Mouse (Mus musculus) urinary bladder, postnatal 25 days (tissue): ENCODE results near the gene Mical3.

ENCODE experiments used
- DNase-seq: peaks from one replicate; pipeline ENCODE4 v3.0.0; 2022; ENCODE audit warnings: low spot score

Mical3 gene

DNA sequence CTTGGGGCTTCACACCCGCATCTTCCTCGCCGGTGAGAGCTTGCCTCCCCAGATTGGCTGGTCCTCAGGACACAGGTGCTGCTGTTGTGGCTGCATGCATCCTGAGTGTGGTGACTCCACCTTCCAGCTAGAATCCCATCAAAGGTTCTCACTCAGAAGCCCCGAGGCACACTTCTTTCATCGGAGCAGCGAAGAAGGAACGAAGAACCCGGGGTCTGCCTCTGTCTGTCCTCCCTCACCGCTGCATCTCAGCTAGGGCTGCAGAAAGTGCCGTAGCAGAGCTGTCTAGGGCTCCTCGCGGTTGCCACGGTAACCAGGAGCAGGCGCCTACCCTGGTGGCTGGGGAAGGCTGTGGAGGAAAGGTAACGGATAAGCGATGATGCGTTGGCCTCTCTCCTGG is at the start of gene Mical3:
Mical3 (minus strand) TSS at position 227 of the 400 bp plus-strand sequence.
- no peak for DNase-seq

- no peak for DNase-seq
Observed at GRCm38 (mm10) chr6:121179846-121180245, 49.0 kb upstream of the Mical3 start.

- peak; percentile 54 for DNase-seq
Observed at GRCm38 (mm10) chr6:121178700-121179358, 48.0 kb upstream of the Mical3 start.

DNA sequence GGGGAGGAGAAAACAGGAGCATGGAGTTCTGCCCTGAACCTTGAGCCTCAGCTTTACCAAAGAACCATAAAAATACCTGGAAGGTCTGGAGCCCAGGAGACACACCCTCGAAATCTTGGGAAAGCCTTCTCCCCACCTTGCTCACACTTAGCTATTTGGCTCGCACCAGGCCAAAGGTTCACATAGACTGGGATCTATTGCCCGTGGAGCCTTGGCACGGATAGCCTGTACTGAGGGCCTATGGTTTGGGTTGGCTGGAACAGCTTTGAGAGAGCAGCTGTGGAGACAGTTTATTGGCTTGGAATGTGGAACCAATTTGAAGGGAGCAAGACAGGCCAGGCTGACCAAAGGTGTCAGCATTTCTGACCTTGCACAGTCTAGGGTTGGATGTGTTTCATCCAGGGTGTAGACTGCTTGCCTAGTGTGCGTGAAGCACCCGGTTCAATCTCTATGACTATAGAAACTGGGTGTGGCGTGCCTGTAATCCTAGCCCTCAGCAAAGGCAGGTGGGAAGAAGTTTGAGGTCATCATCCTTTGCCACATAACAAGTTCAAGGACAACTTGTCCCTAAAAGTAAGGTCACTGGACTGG is 46.4 kb upstream of the Mical3 start:
- DNase-seq, result no peak

DNA sequence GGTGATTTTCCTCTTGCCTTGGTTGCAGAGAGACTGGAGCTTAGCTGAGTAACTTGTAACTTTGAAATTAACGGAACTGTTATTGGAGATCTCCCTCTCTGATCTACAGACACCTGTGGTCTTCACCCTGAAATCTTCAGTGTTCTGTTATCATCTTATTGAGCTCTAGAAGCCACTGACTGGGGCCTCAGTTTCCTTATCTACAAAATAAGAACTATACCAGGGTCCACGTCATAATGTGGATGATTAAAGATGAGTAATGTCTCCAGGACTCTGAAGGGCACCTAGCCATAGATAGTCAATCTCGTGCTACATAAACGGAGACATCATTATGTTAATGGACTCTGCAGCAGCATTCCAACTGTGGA is 45.9 kb upstream of the Mical3 start:
- no peak for DNase-seq

DNA sequence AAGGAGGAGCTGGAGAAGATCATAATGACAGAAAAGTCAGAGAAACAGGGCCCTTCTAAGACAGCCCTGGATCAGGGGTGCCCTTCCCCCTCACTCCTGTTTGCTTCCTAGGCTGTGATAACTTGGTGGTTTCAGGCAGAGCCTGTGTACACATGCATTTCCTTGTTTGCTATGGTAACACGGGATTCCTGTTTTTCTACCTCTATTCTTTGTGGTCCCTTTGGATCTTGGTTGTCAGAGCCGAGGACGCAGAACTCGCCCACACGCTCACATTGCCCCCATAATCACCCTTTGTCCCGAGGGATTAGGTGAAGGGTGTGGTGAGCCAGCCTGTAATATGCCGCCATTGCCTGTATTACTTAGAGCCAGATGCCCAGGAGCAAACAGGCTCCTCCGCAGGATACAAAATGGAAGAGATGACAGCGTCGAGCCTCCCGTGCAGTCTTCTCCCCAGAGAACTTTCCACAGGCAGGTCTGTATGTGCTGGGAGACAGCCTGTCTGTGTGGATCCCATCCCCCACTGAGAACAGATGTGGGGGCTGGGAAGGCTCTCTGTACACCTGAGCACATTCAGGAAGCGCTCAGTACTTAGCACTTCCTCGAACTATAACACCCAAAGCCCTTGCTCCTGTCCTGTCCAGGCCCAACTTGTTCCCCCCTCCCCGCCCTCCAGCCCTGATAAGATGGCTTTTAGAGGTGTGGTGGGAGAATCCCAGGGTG is 45.4 kb upstream of the Mical3 start:
- DNase-seq, result no peak

GRCm38 (mm10) chr6:121174761-121175160 is 44.0 kb upstream of the Mical3 start:
- no peak for DNase-seq

- no peak for DNase-seq
Observed at GRCm38 (mm10) chr6:121173471-121173870, 42.7 kb upstream of the Mical3 start.

DNA sequence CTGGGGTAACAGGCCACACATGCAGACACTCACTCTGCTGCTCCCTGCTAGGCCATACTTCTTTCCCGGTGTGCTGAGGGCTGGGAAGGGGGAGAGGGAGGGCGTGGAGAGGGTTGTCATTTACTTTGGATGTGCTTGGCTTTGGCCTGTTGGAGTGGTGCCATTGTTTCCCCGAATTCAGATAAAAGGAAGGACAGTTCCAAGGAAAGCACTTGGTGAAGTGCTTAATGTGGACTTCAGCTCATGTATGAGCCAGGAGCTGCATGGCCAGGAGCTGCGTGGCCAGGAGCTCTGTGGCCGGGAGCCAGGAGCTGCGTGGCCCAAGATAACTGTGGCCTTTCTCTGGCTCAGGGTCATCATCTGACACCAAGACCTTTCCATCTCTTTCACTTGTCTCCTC is 40.3 kb upstream of the Mical3 start:
- DNase-seq, result no peak

DNA sequence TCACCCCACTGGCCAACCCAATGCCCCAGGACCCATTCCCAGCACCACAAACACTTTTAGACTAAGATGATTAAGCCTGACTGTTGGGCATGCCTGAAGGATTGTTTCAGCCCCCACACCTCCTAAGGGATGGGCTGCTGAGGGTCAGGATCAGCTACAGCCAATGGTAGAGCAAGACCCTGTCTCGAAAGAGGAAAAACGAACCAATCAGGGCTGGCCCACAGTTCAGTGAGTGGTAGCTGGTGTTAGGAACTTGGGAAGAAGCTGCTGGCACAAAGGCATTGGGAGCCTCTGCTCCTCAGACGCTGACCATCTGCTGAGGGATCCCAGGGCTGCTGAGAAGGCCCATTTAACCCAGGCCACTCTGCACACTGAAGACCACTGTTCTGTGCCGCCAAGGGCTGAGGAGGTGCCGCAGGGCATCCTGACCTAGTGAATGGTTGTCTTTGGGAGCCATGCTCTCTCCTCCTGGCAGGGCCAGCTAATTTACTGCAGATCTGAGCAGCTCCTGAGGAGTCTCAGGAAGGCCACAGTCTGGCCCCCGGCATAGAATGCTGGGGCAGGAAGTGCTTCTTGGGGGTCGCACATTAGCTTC is 36.7 kb upstream of the Mical3 start:
- no peak for DNase-seq

- no peak for DNase-seq
Observed at GRCm38 (mm10) chr6:121166098-121166552, 35.3 kb upstream of the Mical3 start.

GRCm38 (mm10) chr6:121162616-121163015 is 31.8 kb upstream of the Mical3 start:
- no peak for DNase-seq

DNA sequence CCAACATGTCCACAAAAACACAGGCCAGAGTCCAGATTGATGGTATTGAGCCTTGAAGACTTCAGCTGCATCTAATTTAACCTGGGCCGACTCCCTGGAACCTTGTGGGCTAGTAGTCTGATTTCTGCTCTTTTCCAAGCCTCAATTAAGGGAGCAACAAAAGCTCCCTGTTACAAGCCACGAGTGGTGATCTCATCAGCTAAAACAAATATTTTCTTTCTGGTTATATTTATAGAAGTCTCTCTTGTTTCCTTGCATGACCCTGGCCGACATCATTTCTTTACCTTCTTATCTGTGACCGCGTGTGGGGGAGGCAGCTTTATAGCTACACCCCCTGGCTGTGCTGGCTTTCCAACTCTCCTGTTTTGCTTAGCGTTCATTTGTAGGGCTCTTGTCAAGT is 29.3 kb upstream of the Mical3 start:
- DNase-seq, result no peak

DNA sequence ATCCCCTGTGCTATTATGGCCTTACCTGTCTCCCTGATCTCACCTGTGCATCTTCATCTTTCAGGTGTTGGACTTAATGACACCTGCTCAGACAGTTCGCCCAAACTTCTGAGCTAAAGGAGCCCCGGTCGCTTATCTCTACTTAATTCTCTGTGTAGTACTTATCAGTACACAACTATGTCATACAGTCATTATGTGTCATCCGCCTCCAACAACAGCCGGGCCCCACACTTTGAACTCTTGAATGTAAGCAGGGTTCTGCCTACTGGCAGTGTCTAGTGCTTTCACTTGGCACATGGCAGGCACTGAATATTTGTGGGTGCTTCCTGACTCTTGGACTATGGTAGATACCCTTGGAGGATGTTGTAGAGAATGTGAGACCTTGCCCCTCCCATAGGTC is 28.8 kb upstream of the Mical3 start:
- DNase-seq, result no peak

DNA sequence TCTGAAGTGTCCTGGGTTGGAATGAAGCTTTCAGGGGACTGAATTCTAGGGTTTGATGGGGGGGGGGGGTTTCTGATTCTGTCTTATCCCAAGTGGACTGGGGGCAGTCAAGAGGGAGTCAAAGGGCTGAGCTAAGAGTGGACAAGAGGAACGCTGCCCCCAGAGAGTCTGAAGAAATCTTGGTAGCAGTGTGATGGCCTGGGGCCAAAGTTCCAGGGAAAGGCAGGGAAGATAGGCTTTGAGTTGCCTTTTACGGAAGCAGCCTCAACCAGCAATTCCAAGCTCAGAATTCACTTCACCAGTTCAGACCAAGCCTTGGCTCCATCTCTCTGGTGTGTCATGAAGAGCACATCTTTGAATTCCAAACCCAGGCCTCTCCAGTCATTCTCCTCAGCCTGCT is 25.2 kb upstream of the Mical3 start:
- DNase-seq, result no peak

- DNase-seq, result no peak
Observed at GRCm38 (mm10) chr6:121154451-121155300, 23.9 kb upstream of the Mical3 start.

- DNase-seq, result no peak
Observed at GRCm38 (mm10) chr6:121153177-121153576, 22.4 kb upstream of the Mical3 start.

- no peak for DNase-seq
Observed at GRCm38 (mm10) chr6:121151732-121152131, 20.9 kb upstream of the Mical3 start.

- DNase-seq, result no peak
Observed at GRCm38 (mm10) chr6:121150126-121150525, 19.3 kb upstream of the Mical3 start.

DNA sequence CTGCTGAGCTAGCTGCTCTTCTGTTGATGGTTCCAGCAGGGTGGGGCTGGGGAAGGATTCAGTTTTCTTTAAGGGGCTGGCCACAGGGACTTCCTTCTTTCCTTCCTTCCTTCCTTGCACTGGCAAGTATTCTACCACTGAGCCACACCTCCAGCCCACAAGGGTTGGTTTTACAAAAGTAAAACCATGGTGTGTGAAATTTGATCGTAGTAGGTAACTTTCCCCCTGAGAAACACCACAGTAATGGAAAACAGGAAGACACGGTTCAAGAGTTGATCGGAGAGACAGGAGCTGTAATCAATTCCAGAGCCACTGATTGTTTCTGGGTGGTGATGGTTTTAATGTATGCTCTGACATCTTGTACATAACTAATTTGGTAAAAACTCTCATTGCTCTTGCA is 18.6 kb upstream of the Mical3 start:
- DNase-seq, result no peak

GRCm38 (mm10) chr6:121148360-121148759 is 17.6 kb upstream of the Mical3 start:
- DNase-seq, result no peak

- no peak for DNase-seq
Observed at GRCm38 (mm10) chr6:121146798-121147197, 16.0 kb upstream of the Mical3 start.
